ENCODE assay signal across 8 mouse cellular contexts in genomic region chr1:191907431-191907810, GRCm38 (mm10). TPM values are rescaled to one million over a fixed set of nuclear protein-coding genes. Genes with fewer than 3 reads are reported as not detected.
DNase-seq lines count a peak whose midpoint lies in the region; ATAC-seq and TF ChIP-seq lines count a peak whose summit lies in the region.

No protein-coding gene starts in this region.

- TF ChIP-seq CTCF in liver, postnatal 0 days (IDR thresholded peaks at IDR 0.05; ENCODE audit: low read depth): peak; percentile 94
- peak; percentile 72; the same call in 1 of the 2 replicates for TF ChIP-seq CTCF in testis, adult 2 months (IDR thresholded peaks at IDR 0.05; ENCODE audit: control insufficient read depth, insufficient read depth, insufficient replicate concordance, low read depth, low read length)

- TF ChIP-seq EP300 in liver, postnatal 0 days (IDR thresholded peaks at IDR 0.05; ENCODE audit: low read depth): no peak

- peaks cover 10% of the 10 kb centered on the region for H3K36me3 ChIP-seq in ES-E14 (ENCODE audit: control insufficient read depth, insufficient read depth, low read length, poor library complexity, severe bottlenecking)
- H3K36me3 ChIP-seq in forebrain, embryonic 15.5 days: peaks cover 10% of the 10 kb centered on the region; the same call in 1 of the 2 replicates
- H3K36me3 ChIP-seq in liver, postnatal 0 days (replicated peaks; ENCODE audit: insufficient read depth, low read length): peaks cover 11% of the 10 kb centered on the region
- peaks cover 19% of the 10 kb centered on the region for H3K36me3 ChIP-seq in neural tube, embryonic 13.5 days
- H3K36me3 ChIP-seq in testis, adult 2 months (ENCODE audit: control insufficient read depth, insufficient read depth, low read length): peaks cover 7% of the 10 kb centered on the region

- peaks cover 0 to 13% of the 10 kb centered on the region in 2 experiments; a peak in 2 of 4 replicates for H3K4me1 ChIP-seq in ES-E14 (ENCODE audit: control insufficient read depth in 2 of 2, insufficient read depth in 2 of 2, low read length in 2 of 2, poor library complexity in 1 of 2)
- peaks cover 53% of the 10 kb centered on the region for H3K4me1 ChIP-seq in forebrain, embryonic 15.5 days
- H3K4me1 ChIP-seq in liver, postnatal 0 days (ENCODE audit: insufficient read depth): peaks cover 30% of the 10 kb centered on the region
- peaks cover 59% of the 10 kb centered on the region for H3K4me1 ChIP-seq in neural tube, embryonic 13.5 days (replicated peaks)
- H3K4me1 ChIP-seq in testis, adult 2 months (ENCODE audit: control insufficient read depth, insufficient read depth, low read length): peaks cover 13% of the 10 kb centered on the region

- TF ChIP-seq POLR2A in testis, adult 2 months (IDR thresholded peaks at IDR 0.05; ENCODE audit: control insufficient read depth, low read depth, low read length): peak; percentile 5; the same call in 1 of the 2 replicates

- H3K9me3 ChIP-seq in ES-E14 (ENCODE audit: control insufficient read depth, insufficient read depth, low read depth, low read length): no peaks in the 10 kb centered on the region
- no peaks in the 10 kb centered on the region for H3K9me3 ChIP-seq in forebrain, embryonic 15.5 days
- no peaks in the 10 kb centered on the region for H3K9me3 ChIP-seq in liver, postnatal 0 days (ENCODE audit: low read length)
- no peaks in the 10 kb centered on the region for H3K9me3 ChIP-seq in neural tube, embryonic 13.5 days

- in situ Hi-C loops in ES-E14 (cut with MboI; ENCODE audit: low sequenced_read_pairs in 2 of 2, unreplicated experiment in 2 of 2): no loop called here

- WGBS in forebrain, embryonic 15.5 days: under 1% methylated on average over 43 of the region's 43 CpGs
- under 1% methylated on average over 43 of the region's 43 CpGs for WGBS in liver, postnatal 0 days (ENCODE audit: insufficient replicate concordance)
- under 1% methylated on average over 43 of the region's 43 CpGs for WGBS in neural tube, embryonic 13.5 days

- no peak overlapping the region for H3K27ac ChIP-seq in ES-E14 (ENCODE audit: insufficient read depth, low read depth, low read length, poor library complexity, severe bottlenecking)
- H3K27ac ChIP-seq in forebrain, embryonic 15.5 days (replicated peaks): peak overlapping the region; percentile 82
- H3K27ac ChIP-seq in liver, postnatal 0 days (ENCODE audit: low read depth): peak overlapping the region; percentile 87
- H3K27ac ChIP-seq in neural tube, embryonic 13.5 days (replicated peaks): peak overlapping the region; percentile 93
- H3K27ac ChIP-seq in testis, adult 2 months (ENCODE audit: control insufficient read depth, insufficient read depth, low read depth, low read length): peak overlapping the region; percentile 91

- H3K4me2 ChIP-seq in forebrain, embryonic 15.5 days (replicated peaks): peak overlapping the region; percentile 92
- H3K4me2 ChIP-seq in liver, postnatal 0 days (ENCODE audit: low read depth, low read length): peak overlapping the region; percentile 81
- H3K4me2 ChIP-seq in neural tube, embryonic 13.5 days: peak overlapping the region; percentile 87

- H3K4me3 ChIP-seq in ES-E14 (ENCODE audit: insufficient read depth in 1 of 2, low read depth in 1 of 2, low read length in 2 of 2, poor library complexity in 1 of 2, severe bottlenecking in 1 of 2): peak overlapping the region; percentile 88 to 97
- peak overlapping the region; percentile 96 for H3K4me3 ChIP-seq in forebrain, embryonic 15.5 days
- peak overlapping the region; percentile 65 for H3K4me3 ChIP-seq in liver, postnatal 0 days (ENCODE audit: low read depth, low read length)
- peak overlapping the region; percentile 96 for H3K4me3 ChIP-seq in neural tube, embryonic 13.5 days
- H3K4me3 ChIP-seq in testis, adult 2 months (ENCODE audit: control insufficient read depth, low read depth, low read length): peak overlapping the region; percentile 94

- peak overlapping the region; percentile 73 for H3K9ac ChIP-seq in ES-E14 (ENCODE audit: insufficient read depth, low read depth, low read length, poor library complexity, severe bottlenecking)
- H3K9ac ChIP-seq in forebrain, embryonic 15.5 days (replicated peaks): peak overlapping the region; percentile 83
- H3K9ac ChIP-seq in liver, postnatal 0 days (replicated peaks): peak overlapping the region; percentile 75
- peak overlapping the region; percentile 89 for H3K9ac ChIP-seq in neural tube, embryonic 13.5 days

- no peaks in the 10 kb centered on the region for H3K27me3 ChIP-seq in forebrain, embryonic 15.5 days
- no peaks in the 10 kb centered on the region for H3K27me3 ChIP-seq in liver, postnatal 0 days (ENCODE audit: insufficient read depth, low read length)
- no peaks in the 10 kb centered on the region for H3K27me3 ChIP-seq in neural tube, embryonic 13.5 days
- H3K27me3 ChIP-seq in testis, adult 2 months (ENCODE audit: control insufficient read depth, insufficient read depth, low read length): no peaks in the 10 kb centered on the region

- peak; percentile 56 for DNase-seq in ES-E14 (ENCODE audit: low read depth, low spot score)
- DNase-seq in cerebellum, adult 11-12 months: peak; percentile 81
- peak; percentile 85 to 86 for DNase-seq in heart, postnatal 14 days
- DNase-seq in layer of hippocampus, adult 11-12 months (ENCODE audit: low spot score): peak; percentile 81
- DNase-seq in liver, postnatal 0 days: peak; percentile 89

- intact Hi-C loops in heart, postnatal 14 days (cut with DNase I): loop anchor here (2.0 to 5.0 kb wide), 2 partner anchors 73 to 445 kb away; no protein-coding TSS in a partner anchor

- ATAC-seq in forebrain, embryonic 15.5 days (replicated peaks): peak; percentile 12
- ATAC-seq in liver, postnatal 0 days: peak; percentile 47
- ATAC-seq in neural tube, embryonic 13.5 days (ENCODE audit: low read depth): peak; percentile 52

TF ChIP-seq in ES-E14, 5 proteins besides CTCF, POLR2A, EP300 and RAD21:
- TF ChIP-seq CHD2 (IDR thresholded peaks at IDR 0.05; ENCODE audit: low read depth, low read length): no peak
- TF ChIP-seq HCFC1 (IDR thresholded peaks at IDR 0.05; ENCODE audit: borderline replicate concordance, insufficient read depth, low read length): no peak
- no peak for TF ChIP-seq ZC3H11A (IDR thresholded peaks at IDR 0.05; ENCODE audit: borderline replicate concordance, low read depth, low read length)
- no peak for TF ChIP-seq ZNF384 (IDR thresholded peaks at IDR 0.05; ENCODE audit: low read depth, low read length)
- TF ChIP-seq MAFK (IDR thresholded peaks at IDR 0.05; ENCODE audit: insufficient read depth, low read depth, low read length): no peak

RNA-seq across cellular contexts. Expression of gene Slc30a1, which starts 0.9 kb away (rescaled TPM):
- 27.2 and 45.5 TPM in 2 replicates for total RNA-seq in ES-E14 (2012; rRNA removed)
- polyA plus RNA-seq in forebrain, embryonic 15.5 days (2015; fragmentation: Nextera tagmentation; extraction: Ambion mirVana): 3.4 and 3.7 TPM in 2 replicates
- total RNA-seq in heart, postnatal 14 days (2021): 10 to 100 TPM; 21.9 to 26.4 TPM
- polyA plus RNA-seq in liver, postnatal 0 days (2015; fragmentation: Nextera tagmentation; extraction: Ambion mirVana): 4.3 and 7.0 TPM in 2 replicates
- polyA plus RNA-seq in neural tube, embryonic 13.5 days (2015; fragmentation: Nextera tagmentation; extraction: Ambion mirVana): 3.5 and 3.6 TPM in 2 replicates
- polyA plus RNA-seq in testis, adult 2 months (2012; rRNA removed): 16.6 and 17.8 TPM in 2 replicates
